Mouse (Mus musculus) lung, embryonic 15.5 days (tissue): ENCODE measurements around the gene Mief2. TPM values are rescaled to one million over a fixed set of nuclear protein-coding genes. Genes with fewer than 3 reads are reported as not detected.

Experiments used
- ATAC-seq: fragments of 200-750 bp; cut with Nextera tagmentation; 2 replicates; pipeline ENCODE4 v1.8.0; 2017; ENCODE audit warnings: moderate number of reproducible peaks, borderline replicate concordance; ENCODE audit not compliant: low FRiP score, low TSS enrichment; ENCODE audit errors: extremely low read depth
- H3K27ac ChIP-seq: fragments of 300-500 bp; sonication (generic); 2 replicates; pipeline ENCODE4 v1.5.1; 2015; ENCODE audit warnings: moderate library complexity, mild to moderate bottlenecking, inconsistent platforms
- H3K27me3 ChIP-seq: fragments of 300-500 bp; sonication (generic); 2 replicates; pipeline ENCODE4 v1.6.1; 2015; ENCODE audit warnings: inconsistent platforms
- H3K36me3 ChIP-seq: fragments of 300-500 bp; sonication (generic); 2 replicates; pipeline ENCODE4 v1.6.1; 2015; ENCODE audit warnings: inconsistent platforms
- H3K4me1 ChIP-seq: fragments of 300-500 bp; sonication (generic); 2 replicates; pipeline ENCODE4 v1.6.1; 2015; ENCODE audit warnings: inconsistent platforms
- H3K4me2 ChIP-seq: fragments of 300-500 bp; sonication (generic); 2 replicates; pipeline ENCODE4 v1.6.1; 2015; ENCODE audit warnings: inconsistent platforms, mild to moderate bottlenecking, moderate library complexity
- H3K4me3 ChIP-seq: fragments of 300-500 bp; sonication (generic); 2 replicates; pipeline ENCODE4 v1.5.1; 2015; ENCODE audit warnings: mild to moderate bottlenecking, inconsistent platforms
- H3K9ac ChIP-seq: fragments of 300-500 bp; sonication (generic); 2 replicates; pipeline ENCODE4 v1.6.1; 2015; ENCODE audit warnings: inconsistent platforms
- H3K9me3 ChIP-seq: fragments of 300-500 bp; sonication (generic); 2 replicates; pipeline ENCODE4 v1.6.1; 2016; ENCODE audit warnings: inconsistent platforms
- WGBS: fragments of 180-500 bp; shearing (Covaris S2); methylation state at CpG from one replicate; pipeline ENCODE4 v1.1.7; 2015; 5-methylcytosine and 5-hydroxymethylcytosine counted together
- polyA plus RNA-seq: library from polyadenylated mRNA; unstranded; fragments of >200 nt; fragmentation: Nextera tagmentation; extraction: Ambion mirVana; gene quantifications from 2 replicates; pipeline ENCODE4 v1.2.1, GENCODE M21; 2015

Mief2 gene
- polyA plus RNA-seq, 1 experiment from 2014 or later: 14.7 TPM

GRCm38 (mm10) chr11:60706696-60707480, 21.3 kb upstream of the Mief2 start:
- ATAC-seq: no peak
- H3K9me3 ChIP-seq: no peaks in the 10 kb centered on the region
- H3K4me2 ChIP-seq: no peak overlapping the region
- H3K4me1 ChIP-seq: peaks cover 1% of the 10 kb centered on the region; the same call in 1 of the 2 replicates
- H3K27me3 ChIP-seq: no peaks in the 10 kb centered on the region
- H3K9ac ChIP-seq: no peak overlapping the region
- WGBS: 83% methylated on average over 13 of the region's 14 CpGs
- peaks cover 72% of the 10 kb centered on the region for H3K36me3 ChIP-seq
- no peak overlapping the region for H3K4me3 ChIP-seq
- no peak overlapping the region for H3K27ac ChIP-seq

- H3K27ac ChIP-seq: no peak overlapping the region
- 69% methylated on average over 3 of the region's 3 CpGs for WGBS
These were observed 20.5 kb upstream of the Mief2 start for GRCm38 (mm10) chr11:60707672-60708071.

GRCm38 (mm10) chr11:60708631-60709030, 19.6 kb upstream of the Mief2 start:
- H3K9ac ChIP-seq: no peak overlapping the region
- no peak overlapping the region for H3K27ac ChIP-seq
- H3K4me2 ChIP-seq: no peak overlapping the region
- ATAC-seq: no peak
- peaks cover 90% of the 10 kb centered on the region for H3K36me3 ChIP-seq
- no peaks in the 10 kb centered on the region; the same call in 1 of the 2 replicates for H3K4me1 ChIP-seq
- 86% methylated on average over 10 of the region's 10 CpGs for WGBS
- H3K4me3 ChIP-seq: no peak overlapping the region
- no peaks in the 10 kb centered on the region for H3K27me3 ChIP-seq
- H3K9me3 ChIP-seq: no peaks in the 10 kb centered on the region

More at GRCm38 (mm10) chr11:60707672-60708071, 20.5 kb upstream of the Mief2 start:
- Histone ChIP-seq H3K36me3 (peaks cover 80% of the 10 kb centered on the region), H3K9ac (no peak overlapping the region), H3K9me3 (no peaks in the 10 kb centered on the region), H3K27me3 (no peaks in the 10 kb centered on the region), H3K4me1 (no peaks in the 10 kb centered on the region; the same call in 1 of the 2 replicates), H3K4me2 (no peak overlapping the region), H3K4me3 (no peak overlapping the region)
- ATAC-seq: no peak

- Histone ChIP-seq H3K4me3 (no peak overlapping the region), H3K4me2 (no peak overlapping the region), H3K36me3 (peaks cover 98% of the 10 kb centered on the region), H3K27ac (no peak overlapping the region), H3K9ac (no peak overlapping the region), H3K4me1 (no peaks in the 10 kb centered on the region; the same call in 1 of the 2 replicates), H3K27me3 (no peaks in the 10 kb centered on the region), H3K9me3 (no peaks in the 10 kb centered on the region)
- 90% methylated on average over 45 of the region's 45 CpGs for WGBS
- ATAC-seq: no peak
These were observed 18.4 kb upstream of the Mief2 start for GRCm38 (mm10) chr11:60709481-60710465.

GRCm38 (mm10) chr11:60711218-60711617, 17.0 kb upstream of the Mief2 start:
- Histone ChIP-seq H3K36me3 (peaks cover 100% of the 10 kb centered on the region), H3K9ac (no peak overlapping the region), H3K4me1 (no peaks in the 10 kb centered on the region; the same call in 1 of the 2 replicates), H3K9me3 (no peaks in the 10 kb centered on the region), H3K27ac (no peak overlapping the region), H3K27me3 (no peaks in the 10 kb centered on the region), H3K4me2 (no peak overlapping the region), H3K4me3 (no peak overlapping the region)
- WGBS: 95% methylated on average over 17 of the region's 17 CpGs
- ATAC-seq: no peak

- H3K27ac ChIP-seq: no peak overlapping the region
- H3K9ac ChIP-seq: no peak overlapping the region
- 90% methylated on average over 18 of the region's 18 CpGs for WGBS
- H3K4me1 ChIP-seq: no peaks in the 10 kb centered on the region; the same call in 1 of the 2 replicates
- H3K4me2 ChIP-seq: no peak overlapping the region
- no peaks in the 10 kb centered on the region for H3K27me3 ChIP-seq
- no peaks in the 10 kb centered on the region for H3K9me3 ChIP-seq
- H3K4me3 ChIP-seq: no peak overlapping the region
- H3K36me3 ChIP-seq: peaks cover 99% of the 10 kb centered on the region
- no peak for ATAC-seq
These were observed 16.2 kb upstream of the Mief2 start for GRCm38 (mm10) chr11:60712040-60712439.

GRCm38 (mm10) chr11:60712639-60713255, 15.5 kb upstream of the Mief2 start:
- Histone ChIP-seq H3K27me3 (no peaks in the 10 kb centered on the region), H3K4me1 (no peaks in the 10 kb centered on the region), H3K27ac (no peak overlapping the region), H3K36me3 (peaks cover 98% of the 10 kb centered on the region), H3K4me2 (no peak overlapping the region), H3K9ac (no peak overlapping the region), H3K4me3 (no peak overlapping the region), H3K9me3 (no peaks in the 10 kb centered on the region)
- 90% methylated on average over 13 of the region's 13 CpGs for WGBS
- no peak for ATAC-seq

- Histone ChIP-seq H3K36me3 (peaks cover 96% of the 10 kb centered on the region), H3K9me3 (no peaks in the 10 kb centered on the region), H3K4me3 (no peak overlapping the region), H3K4me2 (no peak overlapping the region), H3K9ac (no peak overlapping the region), H3K4me1 (no peaks in the 10 kb centered on the region), H3K27me3 (no peaks in the 10 kb centered on the region), H3K27ac (no peak overlapping the region)
- 78% methylated on average over 5 of the region's 5 CpGs for WGBS
- ATAC-seq: no peak
These were observed 12.4 kb upstream of the Mief2 start for GRCm38 (mm10) chr11:60715833-60716232.

- WGBS: 62% methylated on average over 5 of the region's 5 CpGs
- H3K27ac ChIP-seq: no peak overlapping the region
- no peak for ATAC-seq
- H3K9me3 ChIP-seq: no peaks in the 10 kb centered on the region
- H3K4me1 ChIP-seq: no peaks in the 10 kb centered on the region
- peaks cover 96% of the 10 kb centered on the region for H3K36me3 ChIP-seq
- H3K9ac ChIP-seq: no peak overlapping the region
- H3K4me3 ChIP-seq: no peak overlapping the region
- H3K27me3 ChIP-seq: no peaks in the 10 kb centered on the region
- H3K4me2 ChIP-seq: no peak overlapping the region
These were observed 8.9 kb upstream of the Mief2 start for GRCm38 (mm10) chr11:60719263-60719662.

GRCm38 (mm10) chr11:60726601-60727391, 1.4 kb upstream of the Mief2 start, which contains the start of gene Flii:
TSS of gene Flii (minus strand) at chr11:60727263.
- Histone ChIP-seq H3K27ac (peak within 1 kb of the TSS; percentile 84), H3K4me2 (peak within 1 kb of the TSS; percentile 78), H3K36me3 (peaks cover 36% of the 10 kb centered on the region), H3K9ac (peak within 1 kb of the TSS; percentile 86), H3K4me1 (peaks cover 31% of the 10 kb centered on the region), H3K27me3 (no peaks in the 10 kb centered on the region), H3K4me3 (peak within 1 kb of the TSS; percentile 76), H3K9me3 (no peaks in the 10 kb centered on the region)
- under 1% methylated on average over 71 of the region's 71 CpGs for WGBS
- ATAC-seq: peak; percentile 83
